Mouse (Mus musculus): Measurements from ENCODE around the gene Fbxl14.

DNA sequence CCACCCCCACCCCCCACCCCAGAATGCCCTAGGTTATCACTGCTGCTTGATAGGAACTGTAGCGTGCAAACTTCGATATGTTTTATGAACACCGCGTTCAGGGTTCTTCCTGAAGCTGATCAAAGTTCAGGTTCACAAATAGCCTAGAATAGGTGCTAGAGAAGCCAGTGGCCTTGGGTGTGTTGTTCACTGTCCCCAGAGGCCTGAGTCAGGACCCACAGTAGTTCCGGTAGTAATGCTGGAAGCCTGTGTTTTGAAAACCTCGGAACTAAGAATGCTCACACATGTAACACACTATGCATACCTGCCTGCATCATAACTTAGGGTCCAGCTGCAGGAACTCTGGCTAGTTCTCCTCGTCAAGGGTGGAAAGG lies 7.6 kb downstream of the Fbxl14 start:
- TF ChIP-seq CTCF (conservative IDR thresholded peaks at IDR 0.05; ENCODE audit: insufficient read depth, insufficient read length, low read depth, low read length) (no peak), POLR2A (IDR thresholded peaks at IDR 0.05; ENCODE audit: low read depth, low read length) (no peak)
